Mouse (Mus musculus) erythroblast, adult 5-6 weeks (primary cell): Measurements from ENCODE around the gene Ubxn4. TPM values are rescaled to one million over a fixed set of nuclear protein-coding genes. Genes with fewer than 3 reads are reported as not detected.
"Not testable (repeated sequence)": the region's sequence is repeated elsewhere in the genome, so short reads cannot be mapped to it uniquely, and the experiment has no call there.

Source experiments
- ATAC-seq: replicated peaks from 2 replicates; pipeline ENCODE4 v1.8.0; 2016; ENCODE audit warnings: moderate number of reproducible peaks, mild to moderate bottlenecking, moderate TSS enrichment, inconsistent platforms; ENCODE audit not compliant: poor library complexity, low FRiP score, severe bottlenecking
- total RNA-seq, 2 experiments: library from RNA; stranded (forward) in 1 of 2; stranded (reverse) in 1 of 2; fragments of 150-400 nt in 1 of 2; fragments of 200-764, 138-1000 nt in 1 of 2; gene quantifications; 2 replicates each; pipeline versions ENCODE4 v1.2.3 to v1.2.4; 2015 to 2017; ENCODE audit warnings: low replicate concordance in 2 of 2

The Ubxn4 gene
- total RNA-seq, 2 experiments from 2014 or later, result 20.6 to 31.0 TPM

DNA sequence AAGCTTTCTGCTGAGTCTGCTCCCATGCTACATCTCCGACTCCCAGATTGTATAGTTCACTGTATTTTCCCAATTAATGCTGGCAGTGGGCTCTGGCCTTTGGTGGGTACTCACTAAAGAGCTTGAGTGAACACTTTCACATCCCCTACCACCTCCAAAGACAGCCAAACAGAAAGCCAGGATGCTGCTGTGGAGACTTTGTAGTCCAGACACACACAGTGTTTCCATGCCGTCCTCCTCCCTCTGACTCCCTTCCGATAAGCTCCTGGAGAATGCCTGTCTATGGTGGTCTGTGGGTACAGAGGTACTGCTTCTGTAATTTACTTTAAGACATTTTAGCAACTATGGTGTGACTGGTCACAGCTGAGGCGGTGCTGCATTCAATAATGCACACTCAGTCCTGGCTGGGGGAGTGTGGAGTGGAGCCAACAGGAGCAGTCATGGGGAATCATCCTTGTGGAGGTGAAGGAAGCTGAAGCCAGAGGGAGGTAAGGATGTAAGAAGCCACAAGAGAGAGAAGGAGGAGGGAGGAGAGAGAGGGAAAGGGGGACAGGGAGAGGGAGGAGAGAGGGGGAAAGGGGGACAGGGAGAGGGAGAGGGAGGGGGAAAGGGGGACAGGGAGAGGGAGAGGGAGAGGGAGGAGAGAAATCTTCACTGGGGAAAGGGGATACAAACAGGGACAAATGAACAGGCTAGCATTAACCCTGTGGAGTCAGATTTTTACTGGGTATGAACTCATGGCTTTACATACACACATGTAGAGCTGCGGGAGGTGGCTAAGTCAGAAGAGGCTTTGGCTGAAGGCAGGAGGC is 52.2 kb downstream of the Ubxn4 start:
- ATAC-seq, result no peak

DNA sequence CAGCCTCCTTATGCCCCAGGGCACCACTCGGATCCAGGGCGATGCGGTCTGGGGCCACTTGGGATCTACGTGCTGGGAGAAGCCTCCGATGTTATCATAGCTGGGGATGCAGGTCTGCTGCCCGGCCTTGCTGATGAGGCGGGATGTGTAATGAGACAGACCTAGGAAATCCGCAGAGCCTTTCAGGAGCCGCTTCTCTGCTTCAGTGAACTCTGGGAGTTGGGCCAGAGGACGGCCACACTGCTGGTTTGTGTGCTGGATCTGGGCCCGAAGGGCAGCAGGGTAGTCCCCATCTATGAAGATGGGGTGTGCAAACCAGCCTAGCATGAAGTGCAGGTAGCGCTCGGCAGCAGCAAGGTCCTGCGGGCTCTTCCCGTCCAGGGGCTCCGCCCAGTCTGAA is 60.1 kb downstream of the Ubxn4 start:
- ATAC-seq, result no peak

DNA sequence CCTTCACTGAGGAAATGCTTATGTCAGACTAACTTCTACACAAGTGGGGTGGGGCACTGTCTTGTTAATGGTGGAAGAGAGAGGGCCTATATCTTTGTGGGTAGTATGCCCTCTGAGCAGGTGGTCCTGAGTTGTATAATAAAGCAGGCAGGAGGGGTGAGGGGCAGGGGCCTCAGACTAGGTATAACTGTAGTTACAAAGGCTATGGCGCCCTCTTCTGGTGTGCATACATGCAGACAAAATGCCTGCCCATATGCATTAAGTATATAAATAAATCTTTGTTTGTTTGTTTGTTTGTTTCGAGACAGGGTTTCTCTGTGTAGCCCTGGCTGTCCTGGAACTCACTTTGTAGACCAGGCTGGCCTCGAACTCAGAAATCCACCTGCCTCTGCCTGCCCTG is 65.3 kb downstream of the Ubxn4 start:
- no peak for ATAC-seq

GRCm38 (mm10) chr1:128314665-128315064 is 70.9 kb downstream of the Ubxn4 start:
- ATAC-seq, result no peak

- ATAC-seq, result not testable (repeated sequence)
Observed at GRCm38 (mm10) chr1:128319266-128319665, 75.5 kb downstream of the Ubxn4 start.

DNA sequence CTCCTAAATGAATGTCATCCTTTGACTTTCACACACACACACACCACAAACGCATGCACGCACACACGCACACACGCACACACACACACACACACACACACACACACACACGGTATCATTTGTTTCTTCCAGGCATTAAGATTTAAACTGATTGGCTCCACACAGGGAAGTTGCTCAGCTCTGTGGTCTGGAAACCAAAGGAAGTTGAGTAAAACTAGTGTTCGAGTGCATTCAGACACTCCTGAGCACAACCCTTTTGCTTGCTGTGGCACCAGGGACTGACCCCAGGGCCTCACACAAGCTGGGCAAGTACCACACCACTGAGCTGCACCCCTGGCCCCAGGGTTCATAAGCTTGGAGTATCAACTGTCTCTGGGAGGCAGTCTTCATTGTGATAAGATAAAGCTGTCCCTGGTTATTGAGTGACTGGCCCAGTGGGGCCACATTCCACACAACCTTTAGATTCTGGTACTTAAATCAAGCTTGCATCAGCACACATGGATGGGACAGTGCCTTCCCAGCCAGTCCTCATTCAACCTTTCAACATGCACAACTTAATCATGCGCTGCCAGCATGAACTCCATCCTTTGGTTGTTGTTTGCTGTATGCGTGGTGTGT is 79.4 kb downstream of the Ubxn4 start:
- ATAC-seq, result no peak

GRCm38 (mm10) chr1:128324776-128325175 is 81.0 kb downstream of the Ubxn4 start:
- no peak for ATAC-seq

GRCm38 (mm10) chr1:128327165-128327564 is 83.4 kb downstream of the Ubxn4 start:
- ATAC-seq, result no peak

- no peak for ATAC-seq
Observed at GRCm38 (mm10) chr1:128328218-128328617, 84.5 kb downstream of the Ubxn4 start, which contains the start of gene Lct. TSS of gene Lct (minus strand) at chr1:128328318.

Other genes with a start within 250 kb of the Ubxn4 start
- 1.5 and 9.2 TPM in 2 replicates for gene Zranb3, start 140.9 kb upstream of the Ubxn4 start, total RNA-seq (2015; ENCODE audit: low replicate concordance)
- gene Zranb3, start 140.9 kb upstream of the Ubxn4 start, total RNA-seq (2017; ENCODE audit: low replicate concordance), result 4.5 and 6.4 TPM in 2 replicates
- 36.3 and 44.5 TPM in 2 replicates for gene R3hdm1, start 140.7 kb upstream of the Ubxn4 start, total RNA-seq (2015; ENCODE audit: low replicate concordance)
- gene R3hdm1, start 140.7 kb upstream of the Ubxn4 start, total RNA-seq (2017; ENCODE audit: low replicate concordance), result 28.8 and 49.8 TPM in 2 replicates
- 0.42 and 0.58 TPM in 2 replicates for gene Lct, start 84.4 kb downstream of the Ubxn4 start, total RNA-seq (2015; ENCODE audit: low replicate concordance)
- gene Lct, start 84.4 kb downstream of the Ubxn4 start, total RNA-seq (2017; ENCODE audit: low replicate concordance), result 0.14 and 0.34 TPM in 2 replicates
- 71.5 and 108 TPM in 2 replicates for gene Mcm6, start 115.7 kb downstream of the Ubxn4 start, total RNA-seq (2015; ENCODE audit: low replicate concordance)
- gene Mcm6, start 115.7 kb downstream of the Ubxn4 start, total RNA-seq (2017; ENCODE audit: low replicate concordance), result 86.1 and 116 TPM in 2 replicates
- 49.9 and 64.6 TPM in 2 replicates for gene Dars, start 173.4 kb downstream of the Ubxn4 start, total RNA-seq (2015; ENCODE audit: low replicate concordance)
- 49.1 and 57.0 TPM in 2 replicates for gene Dars, start 173.4 kb downstream of the Ubxn4 start, total RNA-seq (2017; ENCODE audit: low replicate concordance)